In the genomic region with DNA sequence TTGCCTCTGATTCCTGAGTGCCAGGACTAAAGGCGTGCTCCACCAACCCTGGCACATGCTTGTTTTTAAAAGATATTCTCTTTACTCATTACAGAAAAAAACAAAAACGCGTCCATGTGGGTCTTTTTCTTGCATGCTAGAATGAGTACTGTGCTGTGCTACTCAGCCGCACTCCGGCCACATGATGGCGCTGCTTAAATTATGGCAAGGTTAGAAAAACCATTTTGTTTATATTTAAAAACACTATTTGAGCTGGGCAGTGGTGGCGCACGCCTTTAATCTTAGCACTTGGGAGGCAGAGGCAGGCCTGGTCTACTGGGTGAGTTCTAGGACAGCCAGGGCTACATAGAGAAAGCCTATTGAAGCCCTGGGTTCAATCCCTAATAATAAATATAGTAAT, we compare ENCODE assay signal across 11 mouse cellular contexts. TPM values are rescaled to one million over a fixed set of nuclear protein-coding genes. Genes with fewer than 3 reads are reported as not detected.
A peak's percentile ranks its signal among the peaks of the same experiment; 100 is the strongest.
DNase-seq lines count a peak whose midpoint lies in the region; ATAC-seq and TF ChIP-seq lines count a peak whose summit lies in the region.
"Had no signal": no experiment of that assay in that cellular context is flagged by ENCODE, and none has a peak within 500 bp of the region (broad histone marks: within the 10 kb centered on the region; RNA-seq: fewer than 3 reads in every experiment).

No protein-coding gene starts in this region.

- TF ChIP-seq POLR2A in myocyte (IDR thresholded peaks at IDR 0.05; ENCODE audit: insufficient read length, low read depth) = no peak

- H3K27me3 ChIP-seq in hindbrain, postnatal 0 days (ENCODE audit: insufficient read depth, low read length) = no peaks in the 10 kb centered on the region
- H3K27me3 ChIP-seq in hindbrain, embryonic 16.5 days (replicated peaks; ENCODE audit: control insufficient read depth, insufficient read depth, low read length) = no peaks in the 10 kb centered on the region
- H3K27me3 ChIP-seq in midbrain, postnatal 0 days (ENCODE audit: insufficient read depth, low read length) = no peaks in the 10 kb centered on the region
- H3K27me3 ChIP-seq in midbrain, embryonic 11.5 days (ENCODE audit: control insufficient read depth, insufficient read depth, low read length) = no peaks in the 10 kb centered on the region
- no peaks in the 10 kb centered on the region for H3K27me3 ChIP-seq in myocyte (ENCODE audit: control insufficient read depth, insufficient read depth, insufficient read length)
- H3K27me3 ChIP-seq: forebrain, embryonic 15.5 days; midbrain, embryonic 12.5 days had no signal

- TF ChIP-seq CTCF in hindbrain, postnatal 0 days (IDR thresholded peaks at IDR 0.05; ENCODE audit: low read depth) = peak; percentile 58
- TF ChIP-seq CTCF in midbrain, postnatal 0 days (IDR thresholded peaks at IDR 0.05) = peak; percentile 59

- intact Hi-C loops in left cerebral cortex, postnatal 4 days (cut with DNase I) = no loop called here

- no peaks in the 10 kb centered on the region for H3K4me1 ChIP-seq in hindbrain, postnatal 0 days (ENCODE audit: insufficient read depth, low read length)
- H3K4me1 ChIP-seq in hindbrain, embryonic 16.5 days (ENCODE audit: control insufficient read depth, insufficient read depth, low read depth, low read length) = peaks cover 3% of the 10 kb centered on the region; the same call in 1 of the 2 replicates
- no peaks in the 10 kb centered on the region for H3K4me1 ChIP-seq in midbrain, postnatal 0 days (ENCODE audit: insufficient read depth, low read length)
- peaks cover 3% of the 10 kb centered on the region for H3K4me1 ChIP-seq in midbrain, embryonic 11.5 days (ENCODE audit: control insufficient read depth, insufficient read depth, low read length)
- H3K4me1 ChIP-seq: forebrain, embryonic 15.5 days had no signal

- H3K4me3 ChIP-seq in hindbrain, postnatal 0 days (ENCODE audit: low read length) = no peak overlapping the region
- no peak overlapping the region for H3K4me3 ChIP-seq in hindbrain, embryonic 16.5 days (ENCODE audit: low read length)
- H3K4me3 ChIP-seq in midbrain, postnatal 0 days (ENCODE audit: low read depth, low read length) = no peak overlapping the region
- no peak overlapping the region for H3K4me3 ChIP-seq in midbrain, embryonic 11.5 days (ENCODE audit: low read depth, low read length)
- H3K4me3 ChIP-seq in myocyte = no peak overlapping the region
- H3K4me3 ChIP-seq: forebrain, embryonic 15.5 days; midbrain, embryonic 12.5 days had no signal

- H3K9me3 ChIP-seq in hindbrain, postnatal 0 days (ENCODE audit: low read length) = no peaks in the 10 kb centered on the region
- H3K9me3 ChIP-seq in hindbrain, embryonic 16.5 days (ENCODE audit: control insufficient read depth, low read length) = no peaks in the 10 kb centered on the region
- H3K9me3 ChIP-seq in midbrain, postnatal 0 days (ENCODE audit: low read length) = no peaks in the 10 kb centered on the region
- no peaks in the 10 kb centered on the region for H3K9me3 ChIP-seq in midbrain, embryonic 11.5 days (ENCODE audit: control insufficient read depth, low read length)
- H3K9me3 ChIP-seq: forebrain, embryonic 15.5 days; midbrain, embryonic 12.5 days had no signal

- DNase-seq in hindbrain, postnatal 0 days (ENCODE audit: low spot score) = peak; percentile 49
- DNase-seq in midbrain, postnatal 0 days (ENCODE audit: low spot score) = peak; percentile 22
- DNase-seq in midbrain, embryonic 11.5 days (ENCODE audit: low spot score, missing footprints) = no peak
- DNase-seq in R1 (ENCODE audit: low read depth, low spot score) = peak; percentile 36
- DNase-seq in gastrocnemius, adult 8-10 months (ENCODE audit: low spot score in 2 of 2) = no peak
- DNase-seq in left cerebral cortex, postnatal 4 days = no peak
- DNase-seq: cerebellum, adult 18-20 months had no signal

- no peak overlapping the region for H3K27ac ChIP-seq in hindbrain, postnatal 0 days
- H3K27ac ChIP-seq in hindbrain, embryonic 16.5 days (ENCODE audit: low read depth, low read length) = no peak overlapping the region
- H3K27ac ChIP-seq in midbrain, postnatal 0 days (ENCODE audit: low read depth, low read length) = no peak overlapping the region
- no peak overlapping the region for H3K27ac ChIP-seq in midbrain, embryonic 11.5 days (ENCODE audit: low read depth, low read length)
- H3K27ac ChIP-seq: forebrain, embryonic 15.5 days; midbrain, embryonic 12.5 days had no signal

- ATAC-seq in hindbrain, postnatal 0 days = no peak
- no peak for ATAC-seq in hindbrain, embryonic 16.5 days
- ATAC-seq in midbrain, postnatal 0 days (ENCODE audit: low FRiP score) = no peak
- no peak for ATAC-seq in midbrain, embryonic 11.5 days (ENCODE audit: low FRiP score)
- ATAC-seq: forebrain, embryonic 15.5 days had no signal

- WGBS in hindbrain, postnatal 0 days = 83% methylated on average over 8 of the region's 8 CpGs
- WGBS in hindbrain, embryonic 16.5 days = 87% methylated on average over 8 of the region's 8 CpGs
- WGBS in midbrain, postnatal 0 days = 87% methylated on average over 8 of the region's 8 CpGs
- WGBS in midbrain, embryonic 11.5 days = 89% methylated on average over 8 of the region's 8 CpGs

- no peaks in the 10 kb centered on the region for H3K79me2 ChIP-seq in myocyte (ENCODE audit: control insufficient read depth, insufficient read depth)

- H3K9ac ChIP-seq in hindbrain, postnatal 0 days (replicated peaks; ENCODE audit: low read length) = no peak overlapping the region
- no peak overlapping the region for H3K9ac ChIP-seq in hindbrain, embryonic 16.5 days (ENCODE audit: low read depth, low read length)
- no peak overlapping the region for H3K9ac ChIP-seq in midbrain, postnatal 0 days (replicated peaks; ENCODE audit: low read length, poor library complexity, severe bottlenecking)
- no peak overlapping the region for H3K9ac ChIP-seq in midbrain, embryonic 11.5 days (ENCODE audit: low read length)
- H3K9ac ChIP-seq: forebrain, embryonic 15.5 days; midbrain, embryonic 12.5 days had no signal

- no peak overlapping the region for H3K4me2 ChIP-seq in hindbrain, postnatal 0 days (ENCODE audit: low read depth, low read length)
- H3K4me2 ChIP-seq in hindbrain, embryonic 16.5 days (ENCODE audit: low read length) = no peak overlapping the region
- H3K4me2 ChIP-seq in midbrain, postnatal 0 days (ENCODE audit: low read depth, low read length, poor library complexity, severe bottlenecking) = no peak overlapping the region
- no peak overlapping the region for H3K4me2 ChIP-seq in midbrain, embryonic 11.5 days
- H3K4me2 ChIP-seq in myocyte (ENCODE audit: low read depth) = no peak overlapping the region
- H3K4me2 ChIP-seq: forebrain, embryonic 15.5 days; midbrain, embryonic 12.5 days had no signal

- no peak overlapping the region for H3ac ChIP-seq in myocyte (ENCODE audit: control insufficient read depth, insufficient read length)

- H3K36me3 ChIP-seq in hindbrain, postnatal 0 days (ENCODE audit: insufficient read depth, low read length) = peaks cover 52% of the 10 kb centered on the region
- peaks cover 36% of the 10 kb centered on the region for H3K36me3 ChIP-seq in hindbrain, embryonic 16.5 days (ENCODE audit: control insufficient read depth, insufficient read depth, low read length)
- peaks cover 63% of the 10 kb centered on the region for H3K36me3 ChIP-seq in midbrain, postnatal 0 days (ENCODE audit: insufficient read depth, low read length)
- peaks cover 23% of the 10 kb centered on the region for H3K36me3 ChIP-seq in midbrain, embryonic 11.5 days (ENCODE audit: control insufficient read depth, insufficient read depth, low read length)
- H3K36me3 ChIP-seq in myocyte (ENCODE audit: control insufficient read depth, insufficient read depth) = peaks cover 98% of the 10 kb centered on the region

RNA-seq across cellular contexts. Expression of a gene that starts 16.8 kb away (rescaled TPM):
- total RNA-seq in hindbrain, postnatal 0 days (2014; rRNA removed) = 35.4 and 44.0 TPM in 2 replicates
- polyA plus RNA-seq in hindbrain, postnatal 0 days (2015; fragmentation: Nextera tagmentation; extraction: Ambion mirVana) = 16.8 and 17.3 TPM in 2 replicates
- 18.9 and 21.2 TPM in 2 replicates for polyA plus RNA-seq in hindbrain, embryonic 16.5 days (2015; fragmentation: Nextera tagmentation; extraction: Ambion mirVana)
- total RNA-seq in midbrain, postnatal 0 days (2014; rRNA removed) = 26.0 and 37.5 TPM in 2 replicates
- polyA plus RNA-seq in midbrain, postnatal 0 days (2015; fragmentation: Nextera tagmentation; extraction: Ambion mirVana) = 13.2 and 14.1 TPM in 2 replicates
- polyA plus RNA-seq in midbrain, embryonic 11.5 days (2014; fragmentation: Nextera tagmentation; extraction: Ambion mirVana) = 7.7 and 8.9 TPM in 2 replicates
- 50.9 TPM for polyA plus RNA-seq in myocyte (2012; fragmentation: generic; extraction: Trizol)
- 1 to 10 TPM; 2.2 to 5.1 (median 3.0) TPM for total RNA-seq in gastrocnemius, adult 8-10 months (2022)
- 10 to 100 TPM; 24.0 to 27.9 TPM for total RNA-seq in left cerebral cortex, postnatal 4 days (2021)

RNA-seq across cellular contexts. Expression of a gene that starts 22.4 kb away (rescaled TPM):
- total RNA-seq in hindbrain, postnatal 0 days (2014; rRNA removed) = 212 and 221 TPM in 2 replicates
- polyA plus RNA-seq in hindbrain, postnatal 0 days (2015; fragmentation: Nextera tagmentation; extraction: Ambion mirVana) = 366 and 367 TPM in 2 replicates
- 307 and 320 TPM in 2 replicates for polyA plus RNA-seq in hindbrain, embryonic 16.5 days (2015; fragmentation: Nextera tagmentation; extraction: Ambion mirVana)
- total RNA-seq in midbrain, postnatal 0 days (2014; rRNA removed) = 165 and 197 TPM in 2 replicates
- polyA plus RNA-seq in midbrain, postnatal 0 days (2015; fragmentation: Nextera tagmentation; extraction: Ambion mirVana) = 292 and 333 TPM in 2 replicates
- polyA plus RNA-seq in midbrain, embryonic 11.5 days (2014; fragmentation: Nextera tagmentation; extraction: Ambion mirVana) = 209 and 235 TPM in 2 replicates
- 482 TPM for polyA plus RNA-seq in myocyte (2012; fragmentation: generic; extraction: Trizol)
- total RNA-seq in gastrocnemius, adult 8-10 months (2022) = 100 to 1,000 TPM; 222 to 255 (median 235) TPM
- total RNA-seq in left cerebral cortex, postnatal 4 days (2021) = 100 to 1,000 TPM in 1 of 2 experiments, 10 to 100 TPM in 1; 94.0 to 102 TPM

RNA-seq across cellular contexts. Expression of a gene that starts 38.6 kb away (rescaled TPM):
- 57.3 and 68.9 TPM in 2 replicates for total RNA-seq in hindbrain, postnatal 0 days (2014; rRNA removed)
- 53.9 and 57.3 TPM in 2 replicates for polyA plus RNA-seq in hindbrain, postnatal 0 days (2015; fragmentation: Nextera tagmentation; extraction: Ambion mirVana)
- 56.1 and 56.3 TPM in 2 replicates for polyA plus RNA-seq in hindbrain, embryonic 16.5 days (2015; fragmentation: Nextera tagmentation; extraction: Ambion mirVana)
- total RNA-seq in midbrain, postnatal 0 days (2014; rRNA removed) = 62.7 and 69.1 TPM in 2 replicates
- polyA plus RNA-seq in midbrain, postnatal 0 days (2015; fragmentation: Nextera tagmentation; extraction: Ambion mirVana) = 49.6 and 56.3 TPM in 2 replicates
- polyA plus RNA-seq in midbrain, embryonic 11.5 days (2014; fragmentation: Nextera tagmentation; extraction: Ambion mirVana) = 50.5 and 53.0 TPM in 2 replicates
- 35.5 TPM for polyA plus RNA-seq in myocyte (2012; fragmentation: generic; extraction: Trizol)
- total RNA-seq in gastrocnemius, adult 8-10 months (2022) = 1 to 10 TPM in 3 of 4 experiments, under 1 TPM in 1; 0.97 to 1.6 (median 1.2) TPM
- 100 to 1,000 TPM in 1 of 2 experiments, 10 to 100 TPM in 1; 88.7 to 104 TPM for total RNA-seq in left cerebral cortex, postnatal 4 days (2021)

RNA-seq across cellular contexts. Expression of a gene that starts 39.4 kb away (rescaled TPM):
- total RNA-seq in hindbrain, postnatal 0 days (2014; rRNA removed) = 2.2 and 3.0 TPM in 2 replicates
- polyA plus RNA-seq in hindbrain, postnatal 0 days (2015; fragmentation: Nextera tagmentation; extraction: Ambion mirVana) = 3.5 and 4.3 TPM in 2 replicates
- 2.2 and 3.1 TPM in 2 replicates for polyA plus RNA-seq in hindbrain, embryonic 16.5 days (2015; fragmentation: Nextera tagmentation; extraction: Ambion mirVana)
- total RNA-seq in midbrain, postnatal 0 days (2014; rRNA removed) = 1.3 and 3.7 TPM in 2 replicates
- polyA plus RNA-seq in midbrain, postnatal 0 days (2015; fragmentation: Nextera tagmentation; extraction: Ambion mirVana) = 2.1 and 2.8 TPM in 2 replicates
- polyA plus RNA-seq in midbrain, embryonic 11.5 days (2014; fragmentation: Nextera tagmentation; extraction: Ambion mirVana) = 0.67 and 0.99 TPM in 2 replicates
- 51.8 TPM for polyA plus RNA-seq in myocyte (2012; fragmentation: generic; extraction: Trizol)
- total RNA-seq in gastrocnemius, adult 8-10 months (2022) = 1 to 10 TPM; 1.0 to 2.6 (median 1.3) TPM
- 1 to 10 TPM; 1.5 to 1.9 TPM for total RNA-seq in left cerebral cortex, postnatal 4 days (2021)

RNA-seq across cellular contexts. Expression of a gene that starts 44.8 kb away (rescaled TPM):
- total RNA-seq in hindbrain, postnatal 0 days (2014; rRNA removed) = 12.8 and 19.9 TPM in 2 replicates
- polyA plus RNA-seq in hindbrain, postnatal 0 days (2015; fragmentation: Nextera tagmentation; extraction: Ambion mirVana) = 15.3 and 16.3 TPM in 2 replicates
- 12.4 and 14.1 TPM in 2 replicates for polyA plus RNA-seq in hindbrain, embryonic 16.5 days (2015; fragmentation: Nextera tagmentation; extraction: Ambion mirVana)
- 13.0 and 23.2 TPM in 2 replicates for total RNA-seq in midbrain, postnatal 0 days (2014; rRNA removed)
- 11.2 and 12.4 TPM in 2 replicates for polyA plus RNA-seq in midbrain, postnatal 0 days (2015; fragmentation: Nextera tagmentation; extraction: Ambion mirVana)
- 5.9 and 7.1 TPM in 2 replicates for polyA plus RNA-seq in midbrain, embryonic 11.5 days (2014; fragmentation: Nextera tagmentation; extraction: Ambion mirVana)
- polyA plus RNA-seq in myocyte (2012; fragmentation: generic; extraction: Trizol) = 4.0 TPM
- total RNA-seq in gastrocnemius, adult 8-10 months (2022) = 1 to 10 TPM; 3.2 to 4.5 (median 3.5) TPM
- total RNA-seq in left cerebral cortex, postnatal 4 days (2021) = 1 to 10 TPM; 6.4 to 8.9 TPM

Comparison
In these comparisons a context has a peak if more than half of its experiments do, and no peak if none do; other contexts are left out.
1. DNase-seq: peak in hindbrain, postnatal 0 days (single experiment), midbrain, postnatal 0 days (single experiment) and R1 (single experiment); none in midbrain, embryonic 11.5 days (single experiment), gastrocnemius, adult 8-10 months (0 of 2) and left cerebral cortex, postnatal 4 days (single experiment).